Mouse (Mus musculus): ENCODE results near the gene Gm42674.

Gene Gm42674

GRCm38 (mm10) chr3:90601486-90602110, at the start of gene Gm42674:
Gene Gm42674, plus strand, starts transcription at chr3:90601904.
- DNase-seq = no peak

- DNase-seq = no peak
These were observed 49.5 kb upstream of the Gm42674 start for GRCm38 (mm10) chr3:90552231-90552630.

- no peak for DNase-seq
These were observed 45.8 kb upstream of the Gm42674 start for GRCm38 (mm10) chr3:90555954-90556353.

- no peak for DNase-seq
These were observed 41.6 kb upstream of the Gm42674 start, which contains the start of gene S100a3 for GRCm38 (mm10) chr3:90560008-90560628. Gene S100a3, plus strand, starts transcription at chr3:90560578.

- DNase-seq = no peak
These were observed 27.0 kb upstream of the Gm42674 start for GRCm38 (mm10) chr3:90574691-90575090.

- no peak for DNase-seq
These were observed 26.4 kb upstream of the Gm42674 start for GRCm38 (mm10) chr3:90575320-90575719.

GRCm38 (mm10) chr3:90576351-90577001, 25.2 kb upstream of the Gm42674 start:
- no peak for DNase-seq

GRCm38 (mm10) chr3:90579433-90579832, 22.3 kb upstream of the Gm42674 start:
- no peak for DNase-seq

- DNase-seq = no peak
These were observed 20.6 kb upstream of the Gm42674 start for GRCm38 (mm10) chr3:90581141-90581540.

GRCm38 (mm10) chr3:90582156-90582555, 19.5 kb upstream of the Gm42674 start:
- DNase-seq = no peak

GRCm38 (mm10) chr3:90582556-90582955, 19.1 kb upstream of the Gm42674 start:
- DNase-seq = no peak

- DNase-seq = peak; percentile 35
These were observed 17.8 kb upstream of the Gm42674 start for GRCm38 (mm10) chr3:90583893-90584292.

GRCm38 (mm10) chr3:90585595-90585994, 16.1 kb upstream of the Gm42674 start:
- peak; percentile 61 for DNase-seq

- no peak for DNase-seq
These were observed 15.6 kb upstream of the Gm42674 start for GRCm38 (mm10) chr3:90586016-90586643.

- DNase-seq = peak; percentile 17
These were observed 14.8 kb upstream of the Gm42674 start for GRCm38 (mm10) chr3:90586906-90587305.

GRCm38 (mm10) chr3:90587361-90588101, 14.2 kb upstream of the Gm42674 start:
- no peak for DNase-seq

GRCm38 (mm10) chr3:90589390-90589789, 12.3 kb upstream of the Gm42674 start:
- DNase-seq = no peak

GRCm38 (mm10) chr3:90589947-90590346, 11.8 kb upstream of the Gm42674 start, which contains the start of gene S100a2:
Gene S100a2, plus strand, starts transcription at chr3:90590247.
- DNase-seq = no peak

GRCm38 (mm10) chr3:90594466-90594865, 7.2 kb upstream of the Gm42674 start:
- no peak for DNase-seq

GRCm38 (mm10) chr3:90595556-90595955, 6.1 kb upstream of the Gm42674 start:
- DNase-seq = no peak

GRCm38 (mm10) chr3:90596810-90597209, 4.9 kb upstream of the Gm42674 start:
- no peak for DNase-seq

- DNase-seq = no peak
These were observed 4.0 kb upstream of the Gm42674 start for GRCm38 (mm10) chr3:90597736-90598135.

- DNase-seq = no peak
These were observed 3.5 kb upstream of the Gm42674 start for GRCm38 (mm10) chr3:90598212-90598611.
